Mouse (Mus musculus) kidney, adult 2 months (tissue): ENCODE measurements around the gene Fam126b.
"Not testable (repeated sequence)": the region's sequence is repeated elsewhere in the genome, so short reads cannot be mapped to it uniquely, and the experiment has no call there.

Source experiments
- CTCF ChIP-seq: fragments of 200-500 bp; conservative IDR thresholded peaks from 2 replicates; pipeline ENCODE4 v1.5.1; 2011; ENCODE audit warnings: low read depth, mild to moderate bottlenecking, control low read depth, low read length, moderate library complexity, mixed read lengths; ENCODE audit not compliant: insufficient read depth, insufficient read length
- POLR2A ChIP-seq: fragments of 200-500 bp; IDR thresholded peaks from one replicate; pipeline ENCODE4 v1.6.1; 2011; ENCODE audit warnings: low read depth, low read length, control low read depth

DNA sequence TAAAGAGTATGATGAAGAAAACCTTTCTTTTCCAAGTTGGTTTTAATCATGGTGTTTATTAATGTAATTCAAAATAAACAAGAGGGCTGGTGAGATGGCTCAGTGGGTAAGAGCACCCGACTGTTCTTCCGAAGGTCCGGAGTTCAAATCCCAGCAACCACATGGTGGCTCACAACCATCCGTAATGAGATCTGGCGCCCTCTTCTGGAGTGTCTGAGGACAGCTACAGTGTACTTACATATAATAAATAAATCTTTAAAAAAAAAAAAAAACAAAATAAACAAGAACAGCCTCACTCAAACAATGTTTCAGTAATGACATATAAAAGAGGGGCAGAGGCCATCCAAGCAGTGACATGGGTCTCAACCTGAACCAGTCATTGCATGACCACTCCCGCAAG, 25.8 kb downstream of the Fam126b start:
- not testable (repeated sequence) for TF ChIP-seq POLR2A, CTCF
